Mouse (Mus musculus) cerebellum, postnatal 25 days (tissue): Measurements from ENCODE around the gene Vax2.

Experiments
- DNase-seq, 2 experiments: peaks; one replicate each; pipeline ENCODE4 v3.0.0; 2021; ENCODE audit warnings: mixed read lengths in 2 of 2

Vax2 gene

DNA sequence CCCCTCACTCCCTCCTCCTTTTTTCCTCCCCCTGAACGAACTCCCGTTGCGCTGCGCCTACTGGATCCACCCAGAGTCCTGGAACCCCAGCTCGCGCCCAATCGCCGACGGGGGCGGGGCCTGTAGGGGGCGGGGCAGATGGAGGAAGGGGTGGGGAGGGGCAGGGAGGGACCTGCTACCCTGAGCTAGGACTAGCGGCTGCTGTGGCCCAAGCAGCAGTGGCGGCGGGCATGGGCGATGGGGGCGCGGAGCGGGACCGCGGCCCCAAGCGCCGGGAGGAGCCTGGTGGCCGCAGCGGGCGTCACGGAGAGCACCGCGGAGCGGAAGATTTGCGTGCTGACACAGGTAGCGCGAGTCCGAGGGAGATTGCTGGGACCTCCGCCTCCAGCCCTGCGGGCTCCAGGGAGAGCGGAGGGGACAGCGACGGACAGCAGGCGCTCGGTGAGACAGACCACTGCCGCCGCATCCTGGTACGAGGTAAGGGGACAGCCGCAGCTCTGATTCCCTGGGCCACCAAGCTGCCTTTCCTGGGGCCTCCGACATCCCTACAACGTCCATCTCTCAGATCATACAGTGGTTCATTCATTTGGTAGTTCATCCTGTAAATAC, at the start of gene Vax2:
Vax2 (plus strand) TSS at position 198 of the 609 bp plus-strand sequence.
- DNase-seq = peak; percentile 23 to 51

DNA sequence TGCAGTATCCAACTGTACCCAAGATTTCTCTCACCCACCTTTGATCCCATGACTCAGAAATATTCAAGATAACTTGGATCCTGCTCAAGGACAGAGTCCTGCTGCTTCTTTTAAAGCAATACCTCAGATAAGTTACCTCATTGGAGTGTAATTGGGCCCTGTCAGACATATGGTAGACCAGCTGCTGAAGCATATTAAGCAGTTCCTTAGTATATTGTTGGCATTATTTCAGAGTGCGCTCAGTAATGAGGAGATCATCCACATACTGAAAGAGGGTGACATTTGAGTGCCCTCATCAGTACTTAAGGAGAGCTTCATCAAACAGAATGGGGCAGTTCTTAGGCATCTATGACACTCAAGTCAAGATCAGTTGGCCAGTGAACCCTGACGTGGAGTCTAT, 46.1 kb upstream of the Vax2 start:
- no peak for DNase-seq

GRCm38 (mm10) chr6:83673395-83673794, 37.7 kb upstream of the Vax2 start:
- peak; percentile 73 to 86 for DNase-seq

DNA sequence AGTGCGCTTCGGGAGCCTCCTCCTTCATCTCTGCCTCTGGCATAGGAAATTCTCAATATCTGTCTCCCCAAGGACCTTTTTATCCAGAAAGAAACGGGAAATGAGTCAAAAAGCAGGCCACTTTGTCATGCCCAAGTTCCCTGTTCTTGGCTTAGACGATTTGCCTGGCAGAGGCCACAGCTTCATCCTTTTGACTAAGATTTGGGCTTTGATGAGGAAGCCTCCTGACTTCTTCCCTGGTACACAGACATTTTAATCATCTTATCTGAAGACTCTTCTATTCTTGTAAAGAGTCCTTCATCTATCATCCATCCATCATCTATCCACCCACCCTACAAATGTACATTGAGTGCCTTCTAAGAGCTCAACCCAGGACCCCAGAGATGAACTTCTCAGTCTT, 33.3 kb upstream of the Vax2 start, which contains the start of gene Cd207:
Cd207 (minus strand) TSS at position 101 of the 400 bp plus-strand sequence.
- no peak for DNase-seq

DNA sequence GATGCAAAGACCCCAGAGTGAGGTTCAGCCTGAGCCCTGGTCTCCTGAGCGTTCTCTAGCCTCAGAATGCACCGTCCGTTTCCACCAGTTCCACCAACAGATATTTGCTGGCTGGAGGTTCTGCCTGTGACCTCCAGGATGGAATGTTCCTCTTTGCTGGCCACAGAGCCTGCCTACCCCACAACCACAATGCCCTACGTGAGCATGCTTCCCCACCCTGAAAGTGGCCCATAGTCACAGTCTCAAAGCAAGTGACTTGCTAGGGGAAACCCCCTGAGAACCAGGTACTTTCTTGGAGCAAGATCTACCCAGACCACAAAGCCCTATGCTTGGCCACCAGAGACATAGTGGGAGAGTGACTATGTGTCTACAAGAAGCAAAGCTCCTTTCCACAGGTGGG, 21.7 kb upstream of the Vax2 start:
- no peak for DNase-seq

- peak; percentile 25 to 63 for DNase-seq
Measured at GRCm38 (mm10) chr6:83690277-83690676, 20.8 kb upstream of the Vax2 start.

DNA sequence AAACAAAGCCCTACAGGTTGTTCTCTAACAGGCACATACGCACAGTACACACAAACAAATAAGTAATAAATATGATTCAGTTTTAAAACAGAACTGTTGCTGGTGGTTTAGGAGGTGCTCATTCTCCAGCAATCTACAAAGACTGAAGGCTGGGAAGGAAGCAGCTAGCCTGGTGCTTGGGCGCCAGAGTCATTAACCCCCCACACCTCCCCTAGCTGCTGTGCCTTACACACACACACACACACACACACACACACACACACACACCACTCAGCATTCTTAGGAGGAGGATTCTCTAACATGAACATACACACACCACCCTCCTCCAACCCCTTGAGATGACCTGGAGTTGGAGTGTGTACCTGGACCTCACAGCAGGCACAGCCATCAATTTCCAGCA, 20.1 kb upstream of the Vax2 start:
- DNase-seq = no peak

- DNase-seq = no peak
Measured at GRCm38 (mm10) chr6:83692962-83693361, 18.1 kb upstream of the Vax2 start.

GRCm38 (mm10) chr6:83693835-83694234, 17.2 kb upstream of the Vax2 start:
- peak; percentile 30 to 62 for DNase-seq

- no peak for DNase-seq
Measured at GRCm38 (mm10) chr6:83695731-83696130, 15.3 kb upstream of the Vax2 start.

DNA sequence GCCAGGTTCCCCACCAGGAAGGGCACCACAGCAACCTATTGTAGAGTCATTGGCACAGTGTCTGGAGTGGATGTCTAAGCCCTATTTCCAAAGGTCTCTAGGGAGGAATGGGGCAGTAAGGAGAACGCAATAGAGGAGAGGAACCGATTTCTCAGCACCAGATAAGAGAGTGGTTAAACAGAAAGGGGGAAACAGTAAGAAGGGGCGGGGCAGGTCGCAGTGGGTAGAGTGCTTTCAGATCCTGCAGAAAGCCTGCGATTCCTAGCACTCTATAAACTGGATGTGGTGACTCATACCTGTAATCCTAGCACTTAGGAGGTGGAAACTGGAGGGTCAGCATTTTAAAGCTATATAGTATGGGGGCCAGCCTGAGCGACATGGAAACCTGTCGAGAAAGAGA, 14.4 kb upstream of the Vax2 start:
- no peak for DNase-seq

- DNase-seq = no peak
Measured at GRCm38 (mm10) chr6:83697932-83698331, 13.1 kb upstream of the Vax2 start.

- DNase-seq = no peak
Measured at GRCm38 (mm10) chr6:83699971-83700370, 11.1 kb upstream of the Vax2 start.

- no peak for DNase-seq
Measured at GRCm38 (mm10) chr6:83701001-83701400, 10.1 kb upstream of the Vax2 start.

GRCm38 (mm10) chr6:83702146-83702999, 8.7 kb upstream of the Vax2 start:
- peak; percentile 16 to 23 for DNase-seq

DNA sequence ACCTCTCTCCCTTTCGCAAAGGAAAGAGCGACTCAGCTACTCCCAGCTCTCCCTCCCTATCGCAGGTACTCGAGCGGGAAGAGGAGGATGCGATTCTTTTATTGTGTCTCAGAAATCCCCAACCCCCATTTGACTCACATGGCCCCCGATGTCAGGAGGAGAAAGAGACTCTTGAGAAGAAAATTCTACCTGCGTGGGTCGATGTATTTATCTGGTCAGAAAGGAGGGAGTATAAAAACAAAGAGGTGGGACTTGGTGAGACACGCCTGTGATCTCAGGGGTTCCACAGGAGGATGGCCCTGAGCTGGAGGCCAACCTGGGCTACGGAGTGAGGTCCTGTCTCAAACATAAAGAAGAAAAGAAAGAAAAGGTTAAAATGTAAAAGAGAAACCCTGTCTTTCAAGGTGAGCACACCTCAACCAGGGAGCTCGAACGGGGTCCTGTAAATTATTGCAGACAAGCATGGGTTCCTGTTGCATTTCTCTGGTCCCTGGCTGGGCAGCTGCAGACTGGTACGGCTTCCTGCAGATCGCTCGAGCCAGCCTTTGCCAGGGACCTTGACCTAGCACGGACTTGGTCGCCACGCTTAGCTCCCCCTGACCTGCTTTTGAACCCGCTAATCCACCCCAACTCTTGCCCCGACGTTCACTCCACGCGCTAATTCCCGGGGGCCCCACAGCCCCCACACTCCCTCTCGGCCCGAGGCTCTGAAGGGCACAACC, 7.9 kb upstream of the Vax2 start:
- DNase-seq = peak in 1 of 2 experiments; percentile 27

DNA sequence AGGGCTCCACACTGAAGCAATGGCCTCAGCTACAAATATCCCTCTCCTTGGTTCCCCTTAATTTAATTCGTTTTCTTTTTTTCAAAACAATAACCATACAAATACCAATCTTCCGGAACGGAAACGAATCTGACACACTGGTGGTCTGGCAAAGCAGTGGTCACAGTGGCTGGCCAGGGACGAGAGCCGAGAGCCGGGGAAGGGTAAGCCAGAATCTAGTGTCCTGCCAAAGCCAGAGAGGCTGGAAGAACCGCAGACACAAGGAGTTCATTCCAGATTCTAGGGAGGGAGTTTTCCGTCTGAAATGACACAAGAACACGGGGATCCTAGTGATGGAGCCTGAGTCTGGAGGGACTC, 7.4 kb upstream of the Vax2 start:
- DNase-seq = no peak

DNA sequence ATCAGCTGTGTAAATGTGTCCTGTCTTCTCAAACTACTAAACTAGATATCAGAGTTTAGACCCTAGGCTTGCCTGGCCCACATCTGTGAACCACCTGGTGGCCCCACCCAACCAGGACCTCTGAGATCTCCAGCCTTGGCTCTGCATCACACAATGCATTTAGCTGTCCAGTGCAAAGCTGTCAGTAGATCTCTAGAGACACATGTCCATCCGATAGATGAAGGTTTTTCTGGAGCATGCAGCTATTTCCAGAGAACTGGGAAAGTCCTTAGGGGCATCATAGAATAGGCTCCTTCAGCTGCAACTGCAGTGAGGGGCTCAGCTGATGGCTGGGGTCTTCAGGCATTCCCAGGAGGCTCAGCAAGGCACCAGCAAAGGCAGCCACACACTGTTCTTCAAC, 6.8 kb upstream of the Vax2 start:
- no peak for DNase-seq

DNA sequence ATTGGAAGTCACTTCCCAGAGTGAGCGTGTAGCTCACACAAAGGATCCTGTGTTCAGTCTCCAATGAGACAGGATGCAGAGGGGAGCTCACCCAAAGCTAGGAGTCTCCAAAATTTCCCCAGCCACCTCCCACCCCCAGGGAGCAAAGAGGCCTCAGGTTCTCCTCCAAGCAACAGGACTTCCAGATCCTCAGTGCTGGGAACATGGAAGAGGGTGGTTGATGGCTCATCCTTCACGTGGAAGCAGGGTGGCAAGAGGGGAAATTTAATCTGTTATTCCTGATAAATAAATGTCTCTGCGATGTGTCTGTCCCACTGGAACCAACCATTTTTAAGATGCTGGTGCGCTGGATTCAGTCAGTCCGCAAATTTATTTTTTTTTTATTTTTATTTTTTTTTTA, 6.4 kb upstream of the Vax2 start:
- DNase-seq = no peak

DNA sequence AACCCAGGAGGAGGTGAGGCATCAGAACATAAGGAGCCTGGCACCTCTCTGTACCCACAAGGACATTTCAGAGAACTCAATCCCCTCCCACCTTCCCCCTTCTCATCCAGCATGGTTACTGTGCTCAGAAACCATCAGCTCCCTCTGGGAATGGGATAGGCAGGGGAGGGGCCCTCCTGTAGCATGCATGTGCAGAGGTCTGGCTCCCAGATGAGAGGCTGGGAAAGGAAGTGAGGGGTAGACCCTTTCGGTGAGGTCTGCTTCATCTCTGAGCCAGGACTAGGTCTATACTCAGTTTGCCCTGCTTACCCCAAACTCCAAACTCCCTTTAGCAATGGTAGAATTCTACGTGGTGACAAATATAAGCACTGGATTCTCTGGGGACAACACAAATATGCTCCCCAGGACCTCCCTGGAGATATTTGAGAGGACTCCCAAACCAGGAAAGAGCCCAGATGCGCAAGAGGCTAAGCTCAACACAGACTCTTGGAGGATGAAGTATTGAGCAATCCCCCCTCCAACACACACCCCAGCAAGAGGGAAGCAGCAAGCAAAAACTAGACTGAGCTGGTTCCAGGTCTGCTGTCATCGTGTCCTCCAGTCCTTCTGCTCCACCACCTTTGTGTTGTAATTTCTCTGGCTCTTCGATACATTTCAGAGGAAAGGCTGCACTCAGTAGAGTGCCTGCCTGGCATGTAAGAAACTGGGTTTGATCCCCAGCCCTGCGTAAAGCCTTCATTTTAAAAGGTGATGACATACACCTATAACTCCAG, 3.1 kb upstream of the Vax2 start:
- DNase-seq = no peak

DNA sequence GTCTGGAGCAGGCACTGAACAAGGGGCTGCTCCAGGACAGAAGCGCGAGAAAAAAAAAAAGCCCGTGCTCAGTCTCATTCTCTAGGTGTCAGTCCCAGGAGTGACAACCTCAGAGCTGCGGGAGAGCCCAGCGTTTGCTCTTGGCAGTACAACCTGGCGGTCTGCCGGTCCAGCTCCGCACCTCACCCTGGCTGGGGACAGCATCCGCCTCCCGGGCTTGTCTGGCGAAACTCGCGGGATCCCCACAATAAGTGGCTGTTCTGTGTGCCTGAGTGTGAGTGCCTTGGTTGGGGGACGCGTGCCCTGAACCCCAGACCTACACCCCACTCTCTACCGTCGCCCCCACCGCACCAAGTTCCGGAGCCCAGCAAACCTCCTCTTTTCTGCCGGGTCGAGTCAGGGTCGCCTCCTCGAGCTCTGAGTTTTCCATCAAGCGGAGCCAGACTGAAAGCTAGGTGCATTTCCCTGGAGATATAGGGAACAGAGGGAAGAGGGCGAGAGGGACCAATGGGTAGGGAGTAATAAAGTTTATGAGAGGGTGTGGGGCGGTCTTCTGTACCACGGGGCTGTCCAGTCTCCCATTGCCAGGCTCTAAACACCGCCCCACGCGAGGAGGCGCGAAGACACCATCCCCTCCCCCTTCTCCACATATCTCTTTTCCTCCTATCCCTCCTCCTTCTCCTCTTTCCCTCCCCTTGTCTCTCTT, 550 bp upstream of the Vax2 start:
- no peak for DNase-seq
